Mouse (Mus musculus) lung, postnatal 0 days (tissue): ENCODE data around the gene Il34. TPM values are rescaled to one million over a fixed set of nuclear protein-coding genes. Genes with fewer than 3 reads are reported as not detected.

Experiments
- ATAC-seq: fragments of 200-750 bp; cut with Nextera tagmentation; 2 replicates; pipeline ENCODE4 v1.8.0; 2017; ENCODE audit warnings: moderate library complexity
- DNase-seq: peaks from one replicate; pipeline ENCODE4 v3.0.0-alpha.2; 2016; ENCODE audit warnings: low spot score
- H3K27ac ChIP-seq: fragments of 300-500 bp; sonication (generic); 2 replicates; pipeline ENCODE4 v1.5.1; 2014; ENCODE audit warnings: antibody characterized with exemption, mild to moderate bottlenecking, low read length, mixed read lengths
- H3K27me3 ChIP-seq: fragments of 300-500 bp; sonication (generic); replicated peaks from 2 replicates; pipeline ENCODE4 v1.6.1; 2014; ENCODE audit warnings: low read length, mixed read lengths; ENCODE audit not compliant: insufficient read depth
- H3K36me3 ChIP-seq: fragments of 300-500 bp; sonication (generic); 2 replicates; pipeline ENCODE4 v1.6.1; 2014; ENCODE audit warnings: low read length, mixed read lengths; ENCODE audit not compliant: insufficient read depth
- H3K4me1 ChIP-seq: fragments of 300-500 bp; sonication (generic); 2 replicates; pipeline ENCODE4 v1.6.1; 2014; ENCODE audit warnings: antibody characterized with exemption, low read depth, low read length, mixed read lengths; ENCODE audit not compliant: insufficient read depth
- H3K4me2 ChIP-seq: fragments of 300-500 bp; sonication (generic); replicated peaks from 2 replicates; pipeline ENCODE4 v1.6.1; 2014; ENCODE audit warnings: low read depth, mild to moderate bottlenecking, low read length, moderate library complexity, mixed read lengths
- H3K4me3 ChIP-seq: fragments of 300-500 bp; sonication (generic); 2 replicates; pipeline ENCODE4 v1.5.1; 2014; ENCODE audit warnings: low read depth, low read length
- H3K9ac ChIP-seq: fragments of 300-500 bp; sonication (generic); replicated peaks from 2 replicates; pipeline ENCODE4 v1.6.1; 2014; ENCODE audit warnings: low read depth, mild to moderate bottlenecking
- H3K9me3 ChIP-seq: fragments of 300-500 bp; sonication (generic); 2 replicates; pipeline ENCODE4 v1.6.1; 2016; ENCODE audit warnings: low read length, mixed read lengths
- CTCF ChIP-seq: IDR thresholded peaks from 2 replicates; pipeline ENCODE4 v1.5.1; 2016; ENCODE audit warnings: antibody characterized with exemption, mild to moderate bottlenecking
- EP300 ChIP-seq: IDR thresholded peaks from 2 replicates; pipeline ENCODE4 v1.6.1; 2016; ENCODE audit warnings: antibody characterized with exemption, mild to moderate bottlenecking, control low read depth
- WGBS: fragments of 180-500 bp; shearing (Covaris S2); extraction: QIAGEN DNeasy Blood & Tissue Kit; methylation state at CpG from one replicate; pipeline ENCODE4 v1.1.7; 2014; 5-methylcytosine and 5-hydroxymethylcytosine counted together
- polyA plus RNA-seq: library from polyadenylated mRNA; unstranded; fragments of >200 nt; fragmentation: Nextera tagmentation; extraction: Ambion mirVana; gene quantifications from 2 replicates; pipeline ENCODE4 v1.2.1, GENCODE M21; 2015

The Il34 gene
- polyA plus RNA-seq, 1 experiment from 2014 or later = 23.3 TPM

DNA sequence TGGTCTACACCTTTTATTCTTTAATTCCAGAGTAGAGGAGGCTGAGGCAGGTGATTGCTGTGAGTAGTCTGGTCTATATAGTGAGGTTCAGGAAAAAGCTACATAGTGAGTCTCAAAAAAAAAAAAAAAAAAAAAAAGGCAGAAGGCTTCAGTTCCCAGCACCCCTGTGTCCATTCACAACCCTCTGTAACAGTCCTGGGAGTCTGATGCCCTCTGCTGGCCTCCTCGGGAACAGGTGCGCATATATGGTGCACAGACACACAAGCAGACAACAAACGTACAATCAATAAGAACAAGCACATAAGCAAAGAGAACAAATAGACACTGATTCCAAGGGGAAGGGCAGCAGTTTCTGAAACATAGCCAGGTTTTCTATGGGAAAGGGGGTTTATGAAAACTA is 29.4 kb downstream of the Il34 start:
- TF ChIP-seq EP300 = no peak
- peak; percentile 29 for TF ChIP-seq CTCF
- Histone ChIP-seq H3K4me3 (no peak overlapping the region), H3K4me1 (no peaks in the 10 kb centered on the region), H3K9me3 (no peaks in the 10 kb centered on the region), H3K9ac (no peak overlapping the region), H3K4me2 (no peak overlapping the region), H3K27ac (no peak overlapping the region; the same call in 1 of the 2 replicates), H3K36me3 (no peaks in the 10 kb centered on the region), H3K27me3 (no peaks in the 10 kb centered on the region)
- DNase-seq (no peak), ATAC-seq (no peak)
- WGBS = 94% methylated on average over 3 of the region's 3 CpGs

DNA sequence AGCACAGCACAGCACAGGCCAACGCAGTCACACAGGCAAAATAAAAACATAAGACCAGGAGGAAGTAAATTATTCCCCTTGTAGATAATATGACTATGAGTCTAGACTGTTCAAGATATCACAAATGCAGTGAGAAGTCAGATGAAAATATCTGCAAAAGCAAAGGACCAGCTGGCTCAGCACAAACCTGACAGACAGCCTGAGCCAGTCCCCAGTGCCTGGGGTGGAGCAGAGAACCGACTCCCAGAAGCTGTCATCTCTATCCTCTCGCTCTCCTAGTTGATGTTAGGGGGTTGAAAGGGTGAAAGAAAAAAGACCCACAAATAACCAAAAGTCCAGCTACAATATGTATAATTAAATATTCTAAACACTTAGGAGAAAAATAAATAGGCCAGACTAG is 30.0 kb downstream of the Il34 start:
- no peaks in the 10 kb centered on the region for H3K9me3 ChIP-seq
- no peak overlapping the region for H3K9ac ChIP-seq
- H3K36me3 ChIP-seq = no peaks in the 10 kb centered on the region
- DNase-seq = no peak
- H3K27me3 ChIP-seq = no peaks in the 10 kb centered on the region
- ATAC-seq = peak; percentile 29; the same call in 1 of the 2 replicates
- H3K4me3 ChIP-seq = no peak overlapping the region
- no peaks in the 10 kb centered on the region for H3K4me1 ChIP-seq
- WGBS = 61% methylated on average over 3 of the region's 3 CpGs
- H3K27ac ChIP-seq = no peak overlapping the region
- TF ChIP-seq EP300 (no peak), CTCF (no peak)
- H3K4me2 ChIP-seq = no peak overlapping the region

GRCm38 (mm10) chr8:110775316-110775715 is 30.4 kb downstream of the Il34 start:
- 72% methylated on average over 8 of the region's 8 CpGs for WGBS
- ATAC-seq = no peak
- Histone ChIP-seq H3K9me3 (no peaks in the 10 kb centered on the region), H3K4me2 (no peak overlapping the region), H3K36me3 (no peaks in the 10 kb centered on the region), H3K4me1 (no peaks in the 10 kb centered on the region), H3K4me3 (no peak overlapping the region), H3K9ac (no peak overlapping the region), H3K27me3 (no peaks in the 10 kb centered on the region), H3K27ac (no peak overlapping the region)
- no peak for TF ChIP-seq EP300
- TF ChIP-seq CTCF = peak; percentile 62
- DNase-seq = no peak

GRCm38 (mm10) chr8:110774725-110775124 is 31.0 kb downstream of the Il34 start:
- 62% methylated on average over 6 of the region's 6 CpGs for WGBS
- Histone ChIP-seq H3K4me3 (no peak overlapping the region), H3K9ac (no peak overlapping the region), H3K4me1 (no peaks in the 10 kb centered on the region), H3K36me3 (no peaks in the 10 kb centered on the region), H3K4me2 (no peak overlapping the region), H3K27ac (no peak overlapping the region), H3K9me3 (no peaks in the 10 kb centered on the region), H3K27me3 (no peaks in the 10 kb centered on the region)
- ATAC-seq (peak; percentile 65), DNase-seq (peak; percentile 42)
- TF ChIP-seq CTCF (no peak), EP300 (peak; percentile 61)

DNA sequence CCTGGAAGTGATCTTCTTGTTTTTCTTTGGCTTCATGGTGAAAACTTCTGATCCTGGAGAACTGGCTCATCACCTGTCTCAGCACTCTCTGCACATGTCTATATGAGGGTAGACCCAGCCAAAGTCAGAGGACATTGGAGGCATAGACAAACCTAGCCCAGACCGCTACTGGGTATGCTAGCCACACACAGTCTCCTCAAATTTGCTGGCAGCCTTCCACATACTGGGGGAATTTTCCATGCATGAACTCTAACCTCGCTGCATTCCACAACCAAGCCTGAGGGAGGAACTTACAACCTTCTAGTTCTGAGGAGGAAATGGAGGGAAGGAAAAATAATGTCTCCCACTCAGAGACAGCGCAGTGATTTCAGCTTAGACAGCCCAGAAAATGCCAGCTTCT is 31.7 kb downstream of the Il34 start:
- Histone ChIP-seq H3K4me2 (no peak overlapping the region), H3K27ac (0 out of 2 replicates have a peak overlapping the region, but pooled peaks have one; percentile 21), H3K36me3 (no peaks in the 10 kb centered on the region), H3K4me1 (no peaks in the 10 kb centered on the region), H3K9ac (no peak overlapping the region), H3K27me3 (no peaks in the 10 kb centered on the region), H3K4me3 (no peak overlapping the region), H3K9me3 (no peaks in the 10 kb centered on the region)
- 50% methylated on average over 3 of the region's 3 CpGs for WGBS
- ATAC-seq = peak; percentile 28; the same call in 1 of the 2 replicates
- no peak for DNase-seq
- no peak for TF ChIP-seq EP300
- TF ChIP-seq CTCF = no peak

DNA sequence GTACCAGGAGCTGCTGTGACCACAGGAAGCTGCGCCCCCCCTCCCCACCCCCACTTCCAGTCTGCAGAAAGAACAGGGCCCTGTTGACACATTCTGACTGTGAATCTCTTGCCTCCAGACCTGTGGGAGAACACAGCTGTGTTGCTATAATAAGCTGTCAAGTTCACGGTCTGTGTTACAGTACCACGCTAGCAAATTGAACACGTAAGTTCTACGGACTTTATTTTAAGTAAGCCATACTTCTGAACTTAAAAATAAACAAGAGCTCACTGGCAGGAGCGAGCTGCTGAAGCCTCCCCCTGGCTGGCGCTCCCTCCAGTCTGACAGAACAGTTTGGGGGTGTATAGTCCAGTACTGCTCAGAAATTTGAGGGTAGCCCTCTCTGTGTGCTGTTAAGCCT is 33.3 kb downstream of the Il34 start:
- 35% methylated on average over 7 of the region's 7 CpGs for WGBS
- DNase-seq (no peak), ATAC-seq (peak; percentile 27; the same call in 1 of the 2 replicates)
- no peak overlapping the region for H3K27ac ChIP-seq
- TF ChIP-seq EP300 (no peak), CTCF (no peak)
- no peaks in the 10 kb centered on the region for H3K4me1 ChIP-seq
- H3K9me3 ChIP-seq = no peaks in the 10 kb centered on the region
- no peak overlapping the region for H3K4me3 ChIP-seq
- no peaks in the 10 kb centered on the region for H3K36me3 ChIP-seq
- H3K27me3 ChIP-seq = no peaks in the 10 kb centered on the region
- H3K4me2 ChIP-seq = no peak overlapping the region
- H3K9ac ChIP-seq = no peak overlapping the region

GRCm38 (mm10) chr8:110767261-110767660 is 38.5 kb downstream of the Il34 start:
- Histone ChIP-seq H3K27ac (no peak overlapping the region), H3K4me1 (no peaks in the 10 kb centered on the region), H3K27me3 (no peaks in the 10 kb centered on the region), H3K9me3 (no peaks in the 10 kb centered on the region), H3K9ac (no peak overlapping the region), H3K36me3 (no peaks in the 10 kb centered on the region), H3K4me2 (no peak overlapping the region), H3K4me3 (no peak overlapping the region)
- ATAC-seq (no peak), DNase-seq (no peak)
- TF ChIP-seq EP300 (no peak), CTCF (no peak)
- 87% methylated on average over 6 of the region's 6 CpGs for WGBS
